Mouse (Mus musculus) liver, adult 2 months (tissue): ENCODE data around the gene Csrp1. TPM values are rescaled to one million over a fixed set of nuclear protein-coding genes. Genes with fewer than 3 reads are reported as not detected.

Experiments
- DNase-seq: peaks from one replicate; pipeline ENCODE4 v3.0.0-alpha.2; 2011; ENCODE audit warnings: low read depth, low spot score; ENCODE audit errors: extremely low read depth
- H3K27ac ChIP-seq: fragments of 200-500 bp; replicated peaks from 2 replicates; pipeline ENCODE4 v1.5.1; 2012; ENCODE audit warnings: low read depth, mild to moderate bottlenecking, control low read depth, inconsistent platforms, low read length; ENCODE audit not compliant: insufficient read depth
- H3K27me3 ChIP-seq: fragments of 200-500 bp; 2 replicates; pipeline ENCODE4 v1.6.1; 2012; ENCODE audit warnings: mild to moderate bottlenecking, moderate library complexity, low read length, inconsistent platforms; ENCODE audit not compliant: control insufficient read depth, insufficient read depth
- H3K36me3 ChIP-seq: fragments of 200-500 bp; 2 replicates; pipeline ENCODE4 v1.6.1; 2012; ENCODE audit warnings: low read length, inconsistent platforms; ENCODE audit not compliant: control insufficient read depth, insufficient read depth
- H3K4me1 ChIP-seq: fragments of 200-500 bp; 2 replicates; pipeline ENCODE4 v1.6.1; 2011; ENCODE audit warnings: low read length; ENCODE audit not compliant: control insufficient read depth, insufficient read depth
- H3K4me3 ChIP-seq: fragments of 200-500 bp; 2 replicates; pipeline ENCODE4 v1.5.1; 2011; ENCODE audit warnings: low read depth, mild to moderate bottlenecking, control low read depth, low read length, moderate library complexity; ENCODE audit not compliant: insufficient read depth
- H3K79me2 ChIP-seq: fragments of 200-500 bp; 2 replicates; pipeline ENCODE4 v1.6.1; 2012; ENCODE audit warnings: inconsistent platforms, mild to moderate bottlenecking, low read length, moderate library complexity; ENCODE audit not compliant: control insufficient read depth, insufficient read depth
- H3K9ac ChIP-seq: fragments of 200-500 bp; 2 replicates; pipeline ENCODE4 v1.6.1; 2012; ENCODE audit warnings: low read depth, mild to moderate bottlenecking, control low read depth, inconsistent platforms, low read length
- CTCF ChIP-seq: fragments of 200-500 bp; IDR thresholded peaks from 2 replicates; pipeline ENCODE4 v1.5.1; 2011; ENCODE audit warnings: low read depth, low read length, control low read depth
- POLR2A ChIP-seq: fragments of 200-500 bp; IDR thresholded peaks from 2 replicates; pipeline ENCODE4 v1.6.1; 2011; ENCODE audit warnings: low read length, control low read depth; ENCODE audit not compliant: insufficient read depth; ENCODE audit errors: extremely low read depth
- WGBS: fragments of 180-500 bp; shearing (Covaris S2); methylation state at CpG from one replicate; pipeline ENCODE4 v1.1.7; 2018; 5-methylcytosine and 5-hydroxymethylcytosine counted together
- polyA plus RNA-seq: library from polyadenylated mRNA; depleted of rRNA; stranded (reverse); fragments of >200 nt; gene quantifications from 2 replicates; pipeline ENCODE4 v1.2.3, GENCODE M21; 2012; rRNA removed
- total RNA-seq: library from RNA; depleted of rRNA; stranded (reverse); fragments of >200 nt; gene quantifications from 2 replicates; pipeline ENCODE4 v1.2.3, GENCODE M21; 2014; rRNA removed

Csrp1 gene
- total and polyA plus RNA-seq, 2 experiments, result 11.9 to 13.7 TPM

DNA sequence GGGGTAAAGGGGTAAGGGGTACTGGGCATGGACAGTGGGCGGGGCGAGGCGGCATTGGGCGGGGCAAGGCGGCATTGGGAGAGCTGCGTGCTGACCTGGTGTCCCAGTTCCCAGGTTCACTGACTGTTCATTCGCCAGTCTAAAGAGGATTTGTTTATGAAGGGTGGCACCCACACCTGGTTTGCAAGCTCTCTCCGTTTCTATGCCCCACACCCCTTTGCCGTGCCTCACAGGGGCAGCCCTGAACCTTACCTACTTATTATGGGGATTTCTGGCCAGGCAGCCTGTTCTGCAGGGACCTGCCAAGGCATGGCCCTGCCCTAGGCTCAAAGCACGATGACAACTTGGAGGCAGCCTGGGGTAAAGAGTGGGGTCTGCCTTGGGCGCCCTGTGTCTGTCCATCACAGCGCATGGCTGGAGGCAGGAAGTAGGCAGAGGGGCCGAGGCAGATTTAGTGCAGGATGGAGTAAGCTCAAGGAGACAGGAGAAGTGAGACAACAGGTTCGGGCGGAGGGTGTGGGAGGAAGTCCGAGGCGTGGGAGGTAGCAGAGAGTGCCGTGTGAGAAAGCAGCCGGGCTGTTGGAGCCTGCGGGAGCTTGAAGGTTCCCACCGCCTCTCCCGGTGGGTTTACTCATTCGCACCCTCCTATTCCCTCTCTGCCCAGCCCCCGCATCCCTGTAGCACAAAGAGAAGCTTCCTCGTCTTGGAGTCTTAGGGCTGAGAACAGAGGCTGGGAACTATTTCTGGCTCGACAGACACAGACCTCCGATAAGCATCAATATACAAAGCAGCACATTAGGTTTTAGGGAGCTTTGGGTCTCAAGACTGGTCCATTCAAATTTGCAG is 73.7 kb downstream of the Csrp1 start:
- H3K27me3 ChIP-seq, result 0 out of 2 replicates have a peak, but pooled peaks cover 3% of the 10 kb centered on the region
- no peak overlapping the region for H3K4me3 ChIP-seq
- H3K36me3 ChIP-seq, result no peaks in the 10 kb centered on the region
- no peaks in the 10 kb centered on the region for H3K4me1 ChIP-seq
- WGBS, result 16% methylated on average over 27 of the region's 27 CpGs
- no peak overlapping the region for H3K9ac ChIP-seq
- H3K79me2 ChIP-seq, result no peaks in the 10 kb centered on the region
- no peak for DNase-seq
- TF ChIP-seq CTCF, result no peak
- TF ChIP-seq POLR2A, result no peak
- no peak overlapping the region for H3K27ac ChIP-seq

DNA sequence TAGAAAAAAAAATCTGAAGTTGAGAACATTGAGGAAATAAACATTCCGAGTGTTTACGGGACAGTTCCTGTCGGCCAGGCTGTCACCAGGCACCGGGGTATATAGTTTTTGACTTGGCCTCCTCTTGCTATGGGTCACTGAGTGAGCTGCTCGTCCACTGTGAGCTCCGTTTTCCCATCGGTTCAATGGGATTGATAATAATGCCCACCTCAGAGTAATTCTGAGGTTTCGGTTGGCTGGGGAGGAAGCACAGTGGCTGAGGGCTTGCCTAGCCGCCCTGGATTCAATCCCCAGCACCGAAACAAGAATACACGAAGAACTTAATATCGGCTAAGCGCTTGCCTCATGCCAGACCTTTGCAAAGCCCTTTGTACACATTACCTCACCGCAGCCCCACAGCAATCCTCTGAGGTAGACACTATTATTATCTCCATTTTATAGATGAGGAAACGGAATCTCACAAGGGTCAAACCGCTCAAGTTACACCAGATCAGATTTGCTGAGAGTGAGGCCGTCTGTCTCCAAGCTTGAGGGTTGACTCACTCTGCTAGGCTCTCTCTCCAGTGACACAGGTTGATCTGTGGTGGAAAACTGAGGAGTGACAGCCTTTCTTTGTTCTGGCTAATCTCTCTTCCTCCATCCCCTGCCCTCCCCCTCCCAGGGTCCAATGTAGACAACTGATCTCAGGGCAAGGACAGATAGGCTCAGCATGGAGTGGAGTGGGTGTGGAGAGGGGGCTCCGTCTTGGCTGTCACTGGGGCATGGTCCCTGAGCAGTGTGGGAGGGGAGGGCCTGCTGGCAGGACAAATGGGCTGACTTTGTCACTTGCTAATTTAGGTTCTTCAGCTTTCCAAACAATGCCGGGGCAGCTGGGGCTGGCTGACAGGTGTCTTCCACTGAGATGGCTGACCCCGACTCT is 74.6 kb downstream of the Csrp1 start:
- TF ChIP-seq POLR2A (no peak), CTCF (no peak)
- Histone ChIP-seq H3K4me1 (no peaks in the 10 kb centered on the region), H3K79me2 (no peaks in the 10 kb centered on the region), H3K9ac (no peak overlapping the region), H3K27me3 (0 out of 2 replicates have a peak, but pooled peaks cover 3% of the 10 kb centered on the region), H3K4me3 (no peak overlapping the region), H3K27ac (no peak overlapping the region), H3K36me3 (no peaks in the 10 kb centered on the region)
- WGBS, result 31% methylated on average over 20 of the region's 20 CpGs
- no peak for DNase-seq

DNA sequence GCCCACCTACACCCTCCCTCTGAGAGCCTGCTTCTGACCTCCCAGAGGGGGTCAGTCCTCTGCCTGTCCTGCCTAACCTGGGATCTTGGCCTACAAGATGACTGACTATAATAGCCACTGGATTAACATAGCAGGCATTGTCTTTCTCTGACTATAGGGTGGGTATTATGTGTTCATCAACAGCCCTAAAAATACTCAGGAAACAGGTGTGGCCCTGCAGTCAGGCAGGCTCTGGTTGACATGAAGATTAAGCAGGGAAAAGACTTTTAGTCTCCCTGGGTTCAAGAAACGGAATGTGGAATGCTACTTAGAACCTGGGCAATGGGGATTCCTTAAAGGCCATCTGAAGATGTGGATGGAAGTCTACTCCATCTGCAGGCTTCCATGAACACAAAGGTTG is 78.6 kb downstream of the Csrp1 start:
- WGBS, result 84% methylated on average over 1 of the region's 1 CpGs
- H3K4me1 ChIP-seq, result no peaks in the 10 kb centered on the region

DNA sequence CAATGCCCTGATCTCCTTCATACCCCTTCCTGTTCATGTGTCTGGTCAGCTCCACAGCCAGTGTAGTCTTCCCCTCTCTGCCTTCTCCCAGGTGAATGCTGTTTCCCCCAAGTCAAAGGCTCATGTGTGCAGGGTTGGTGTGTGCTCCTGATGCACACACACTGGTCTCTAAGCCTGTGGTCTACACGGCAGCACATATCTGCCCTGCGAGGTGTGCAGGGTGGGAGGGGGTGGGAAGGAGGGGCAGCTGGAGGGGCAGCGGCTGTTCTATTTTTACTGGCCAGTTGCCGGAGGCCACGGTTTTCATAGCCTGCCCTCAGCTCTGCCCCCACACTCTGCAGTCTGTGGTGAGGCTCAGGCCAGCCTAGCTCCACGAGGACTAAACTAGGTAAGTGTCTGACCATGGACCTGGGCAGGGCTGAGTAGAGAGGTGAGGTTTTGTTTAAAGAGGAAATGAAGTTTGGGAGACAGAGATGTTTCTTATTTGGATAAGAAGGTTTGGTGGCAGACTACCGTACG is 79.3 kb downstream of the Csrp1 start:
- 72% methylated on average over 8 of the region's 8 CpGs for WGBS
- H3K4me1 ChIP-seq, result no peaks in the 10 kb centered on the region
- H3K36me3 ChIP-seq, result no peaks in the 10 kb centered on the region
- H3K79me2 ChIP-seq, result no peaks in the 10 kb centered on the region
- H3K4me3 ChIP-seq, result no peak overlapping the region
- no peak for TF ChIP-seq POLR2A
- no peak overlapping the region for H3K9ac ChIP-seq
- no peak overlapping the region for H3K27ac ChIP-seq
- DNase-seq, result no peak
- H3K27me3 ChIP-seq, result no peaks in the 10 kb centered on the region

More for the DNA sequence above, 78.6 kb downstream of the Csrp1 start:
- Histone ChIP-seq H3K79me2 (no peaks in the 10 kb centered on the region), H3K27ac (no peak overlapping the region), H3K36me3 (no peaks in the 10 kb centered on the region), H3K27me3 (0 out of 2 replicates have a peak, but pooled peaks cover 3% of the 10 kb centered on the region), H3K4me3 (no peak overlapping the region), H3K9ac (no peak overlapping the region)
- TF ChIP-seq CTCF (no peak), POLR2A (no peak)
- DNase-seq, result no peak

DNA sequence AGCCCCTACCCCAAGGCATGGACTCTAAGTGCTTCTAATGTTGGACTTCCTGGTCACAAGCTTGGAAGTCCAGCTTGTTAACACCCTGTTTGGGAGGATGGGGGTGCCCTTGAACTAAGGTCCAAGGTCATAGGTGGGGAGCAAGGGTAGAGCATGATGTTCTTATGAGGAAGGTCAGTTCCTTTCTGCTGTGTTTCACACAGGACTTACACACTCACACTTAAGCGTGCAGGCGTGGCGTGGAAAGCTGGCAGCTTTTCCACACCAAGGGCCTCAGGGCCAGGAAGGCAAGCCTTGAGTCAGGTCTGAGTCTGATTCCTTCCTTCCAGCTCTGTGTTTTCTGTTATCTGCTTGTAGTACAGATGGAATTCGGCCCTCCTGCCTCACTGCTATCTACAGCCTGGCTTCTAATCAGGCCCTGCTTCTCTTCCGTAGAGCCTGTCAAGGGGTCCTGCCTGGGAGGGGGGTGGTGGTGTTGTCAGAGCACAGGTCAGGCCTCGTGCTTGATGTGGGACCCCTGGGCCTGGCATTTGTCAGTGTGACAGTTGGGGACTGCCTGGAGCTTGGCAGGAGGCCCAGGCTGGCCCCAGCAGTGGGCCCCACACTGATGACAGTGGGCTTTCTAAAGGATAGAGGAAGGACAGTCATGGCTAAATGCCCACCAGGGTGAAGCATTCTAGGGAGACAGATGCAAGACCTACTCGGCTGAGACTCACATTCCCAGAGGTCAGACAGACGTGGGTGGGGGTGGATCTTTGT is 80.5 kb downstream of the Csrp1 start:
- Histone ChIP-seq H3K79me2 (no peaks in the 10 kb centered on the region), H3K4me1 (no peaks in the 10 kb centered on the region), H3K4me3 (no peak overlapping the region), H3K36me3 (no peaks in the 10 kb centered on the region), H3K9ac (no peak overlapping the region), H3K27me3 (no peaks in the 10 kb centered on the region), H3K27ac (no peak overlapping the region)
- WGBS, result 68% methylated on average over 8 of the region's 8 CpGs
- TF ChIP-seq CTCF (no peak), POLR2A (no peak)
- no peak for DNase-seq

Other genes with a start within 250 kb of the Csrp1 start
- gene Nav1, start 112.8 kb upstream of the Csrp1 start, total RNA-seq, result 0.83 and 1.5 TPM in 2 replicates
- 1.1 and 1.8 TPM in 2 replicates for gene Nav1, start 112.8 kb upstream of the Csrp1 start, polyA plus RNA-seq
- 1.7 and 1.9 TPM in 2 replicates for gene Phlda3, start 46.1 kb downstream of the Csrp1 start, total RNA-seq
- gene Phlda3, start 46.1 kb downstream of the Csrp1 start, polyA plus RNA-seq, result 0.62 and 1.8 TPM in 2 replicates
- 0.46 TPM in 1 of 2 replicates, not detected in the other for gene Tnni1, start 59.4 kb downstream of the Csrp1 start, total RNA-seq
- gene Tnni1, start 59.4 kb downstream of the Csrp1 start, polyA plus RNA-seq, result 0.14 TPM in 1 of 2 replicates, not detected in the other
- gene Lad1, start 98.5 kb downstream of the Csrp1 start, total RNA-seq, result 0.54 and 0.55 TPM in 2 replicates
- 3.4 and 6.4 TPM in 2 replicates for gene Lad1, start 98.5 kb downstream of the Csrp1 start, polyA plus RNA-seq
- gene Tnnt2, start 116.3 kb downstream of the Csrp1 start, total RNA-seq, result 0.46 and 0.54 TPM in 2 replicates
- gene Tnnt2, start 116.3 kb downstream of the Csrp1 start, polyA plus RNA-seq, result 0.06 and 0.09 TPM in 2 replicates
- gene Pkp1, start 199.1 kb downstream of the Csrp1 start, total RNA-seq, result 0.09 TPM in 1 of 2 replicates, not detected in the other
- 0.13 TPM in 1 of 2 replicates, not detected in the other for gene Pkp1, start 199.1 kb downstream of the Csrp1 start, polyA plus RNA-seq